Mouse (Mus musculus) Patski (cell line): Measurements from ENCODE around the gene Ptpn1. TPM values are rescaled to one million over a fixed set of nuclear protein-coding genes. Genes with fewer than 3 reads are reported as not detected.

Source experiments
- ATAC-seq: fragments of 100-300 bp; one replicate; pipeline ENCODE4 v1.8.0; 2021
- CTCF ChIA-PET: fragments of 350-600 bp; sonication (Branson Sonifier 250); formaldehyde crosslinking; loops from one replicate; lab custom pipeline; 2022; ENCODE audit warnings: inconsistent platforms; lab: Charles Lee
- POLR2A ChIA-PET: fragments of 350-600 bp; sonication (Branson Sonifier 250); formaldehyde crosslinking; loops from one replicate; lab custom pipeline; 2022; ENCODE audit warnings: antibody characterized with exemption, inconsistent platforms; lab: Charles Lee
- DNase-seq: peaks from one replicate; pipeline ENCODE4 v3.0.0-alpha.2; 2011; ENCODE audit warnings: low read depth, low spot score
- H3K27me3 ChIP-seq: fragments of 371-371 bp; one replicate; pipeline ENCODE4 v1.5.1; 2021
- CTCF ChIP-seq: fragments of 100-300 bp; IDR thresholded peaks from one replicate; pipeline ENCODE4 v1.5.1; 2021
- in situ Hi-C: fragments of 300-500 bp; cut with MboI; formaldehyde crosslinking; loops from 3 replicates; pipeline ENCODE4 v1.11.1; 2018; ENCODE audit warnings: low pct_unique_long_range_greater_than_20kb, mixed read lengths
- polyA plus RNA-seq: library from polyadenylated mRNA; unstranded; gene quantifications from one replicate; pipeline ENCODE4 v1.2.3, GENCODE M21; 2021

Ptpn1 gene
- polyA plus RNA-seq, 1 experiment from 2014 or later: 49.2 TPM

GRCm38 (mm10) chr2:168019201-168019715 is 87.4 kb downstream of the Ptpn1 start:
- H3K27me3 ChIP-seq: no peaks in the 10 kb centered on the region
- in situ Hi-C loops: no loop called here
- ATAC-seq (no peak), DNase-seq (no peak)
- CTCF ChIA-PET: interaction anchor here (1.1 to 2.2 kb wide), 3 partner anchors 9 to 35 kb away, joined by 3 to 8 read pairs (median 4); no protein-coding TSS in a partner anchor
- TF ChIP-seq CTCF: no peak
- POLR2A ChIA-PET: no interaction called here

- ChIA-PET POLR2A (no interaction called here), CTCF (no interaction called here)
- no peaks in the 10 kb centered on the region for H3K27me3 ChIP-seq
- no peak for TF ChIP-seq CTCF
- no peak for DNase-seq
- in situ Hi-C loops: no loop called here
- no peak for ATAC-seq
Observed at GRCm38 (mm10) chr2:168023763-168024402, 92.0 kb downstream of the Ptpn1 start.

- ChIA-PET CTCF (interaction anchor here (0.9 kb wide), 1 partner anchor 28 kb away, joined by 3 read pairs; no protein-coding TSS in a partner anchor), POLR2A (interaction anchor here (1.2 kb wide), 1 partner anchor 13 kb away, joined by 3 read pairs; no protein-coding TSS in a partner anchor)
- no peaks in the 10 kb centered on the region for H3K27me3 ChIP-seq
- DNase-seq (no peak), ATAC-seq (no peak)
- TF ChIP-seq CTCF: no peak
- in situ Hi-C loops: no loop called here
Observed at GRCm38 (mm10) chr2:168025174-168025573, 93.3 kb downstream of the Ptpn1 start.

GRCm38 (mm10) chr2:168025882-168026281 is 94.0 kb downstream of the Ptpn1 start:
- DNase-seq (no peak), ATAC-seq (no peak)
- no peaks in the 10 kb centered on the region for H3K27me3 ChIP-seq
- in situ Hi-C loops: no loop called here
- CTCF ChIA-PET: interaction anchor here (0.9 kb wide), 1 partner anchor 27 kb away, joined by 3 read pairs; no protein-coding TSS in a partner anchor
- POLR2A ChIA-PET: no interaction called here
- TF ChIP-seq CTCF: no peak

GRCm38 (mm10) chr2:168026467-168026866 is 94.6 kb downstream of the Ptpn1 start:
- no peak for TF ChIP-seq CTCF
- in situ Hi-C loops: no loop called here
- DNase-seq: no peak
- no peaks in the 10 kb centered on the region for H3K27me3 ChIP-seq
- CTCF ChIA-PET: no interaction called here
- POLR2A ChIA-PET: interaction anchor here (1.0 kb wide), 2 partner anchors 9 to 25 kb away, joined by 3 to 5 read pairs; no protein-coding TSS in a partner anchor
- no peak for ATAC-seq

- no peak for ATAC-seq
- in situ Hi-C loops: no loop called here
- no peaks in the 10 kb centered on the region for H3K27me3 ChIP-seq
- no peak for TF ChIP-seq CTCF
- ChIA-PET POLR2A (no interaction called here), CTCF (interaction anchor here (1.4 to 1.9 kb wide), 2 partner anchors 10 to 14 kb away, joined by 4 to 8 read pairs; no protein-coding TSS in a partner anchor)
- DNase-seq: no peak
Observed at GRCm38 (mm10) chr2:168028376-168028775, 96.5 kb downstream of the Ptpn1 start.

Other genes starting within 250 kb of the Ptpn1 start
- 129 TPM for gene Cebpb, start 243.1 kb upstream of the Ptpn1 start, polyA plus RNA-seq
- 36.1 TPM for gene Tmem189, start 242.2 kb upstream of the Ptpn1 start, polyA plus RNA-seq
- gene Ripor3, start 78.6 kb downstream of the Ptpn1 start, polyA plus RNA-seq: 0.39 TPM
- gene Pard6b, start 148.9 kb downstream of the Ptpn1 start, polyA plus RNA-seq: 40.3 TPM